Mouse (Mus musculus): ENCODE results near the gene Gramd1b. TPM values are rescaled to one million over a fixed set of nuclear protein-coding genes. Genes with fewer than 3 reads are reported as not detected.

Gramd1b gene
- 100 to 1,000 TPM; 108 to 117 TPM for total RNA-seq (2021)

DNA sequence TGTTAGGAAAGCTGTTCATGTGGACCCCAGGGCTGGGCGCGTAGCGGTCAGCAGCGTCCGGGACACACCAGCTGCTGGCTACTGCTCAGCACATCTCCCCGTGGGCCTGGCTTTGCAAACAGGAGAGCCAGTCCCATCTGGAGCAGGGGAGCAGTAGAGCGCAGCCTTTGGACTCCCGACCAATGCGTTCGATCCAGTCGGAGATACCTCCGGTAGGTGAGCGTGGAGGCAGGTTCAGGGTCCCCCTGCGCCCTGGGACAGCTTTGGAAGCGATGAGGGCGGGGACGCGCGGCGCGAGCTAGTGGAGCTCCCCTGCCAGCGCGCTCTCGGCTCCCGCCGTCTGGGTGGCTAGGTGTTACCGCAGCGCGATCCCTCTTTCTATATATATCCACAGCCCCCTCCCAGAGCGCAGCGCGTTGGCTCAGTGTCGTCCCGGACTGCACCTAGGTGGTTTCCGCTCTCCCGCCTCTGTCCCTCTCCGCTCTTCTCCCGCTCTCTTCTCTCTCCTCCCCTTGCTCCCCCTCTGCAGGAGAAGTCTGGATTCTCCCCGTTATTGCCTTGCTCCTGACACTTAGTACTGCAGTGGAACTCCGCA lies at the start of gene Gramd1b:
Gramd1b (minus strand) TSS at position 357 of the 595 bp plus-strand sequence.
- DNase-seq = peak; percentile 63
- intact Hi-C loops (cut with DNase I) = no loop called here

DNA sequence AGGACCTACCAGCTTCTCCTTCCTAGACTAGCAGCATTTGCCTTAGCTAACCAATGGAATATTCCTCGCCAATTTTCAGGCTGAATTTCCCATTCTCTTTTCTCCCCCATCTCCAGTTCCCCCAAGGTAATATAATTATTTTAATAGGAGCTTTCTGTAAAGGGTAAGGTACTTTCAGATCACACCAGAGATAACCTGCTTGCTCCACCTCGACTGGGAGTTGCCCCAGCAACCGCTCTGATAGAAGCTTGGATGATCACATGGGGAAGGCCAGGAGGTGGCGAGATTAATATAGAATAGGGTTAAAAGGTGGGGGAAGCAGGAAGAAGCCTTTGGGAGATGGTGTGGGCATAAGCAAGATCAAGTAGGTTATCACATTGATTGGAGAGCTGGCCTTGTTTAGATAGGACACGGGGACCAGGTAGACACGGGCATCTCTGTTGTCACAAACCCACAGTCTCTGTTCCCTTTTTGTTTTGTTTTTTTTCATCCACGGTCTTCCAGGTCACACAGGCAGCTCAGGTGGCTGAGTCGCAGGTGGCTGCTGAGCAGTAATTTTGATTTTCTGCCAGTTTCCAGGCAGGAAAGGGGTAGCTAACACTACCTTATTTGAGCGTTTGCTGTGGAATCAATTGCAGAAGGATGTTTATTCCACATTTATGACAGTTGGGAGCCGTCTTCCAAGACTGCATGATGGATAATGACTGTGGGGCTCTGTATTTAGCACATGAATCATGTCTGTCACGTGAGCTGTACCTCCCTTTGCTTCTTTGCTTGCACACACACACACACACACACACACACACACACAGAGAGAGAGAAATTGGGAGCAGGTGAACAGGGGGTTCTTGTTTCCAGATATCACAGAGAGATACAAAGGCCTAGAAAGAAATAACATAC lies 47.8 kb upstream of the Gramd1b start:
- no peak for DNase-seq

DNA sequence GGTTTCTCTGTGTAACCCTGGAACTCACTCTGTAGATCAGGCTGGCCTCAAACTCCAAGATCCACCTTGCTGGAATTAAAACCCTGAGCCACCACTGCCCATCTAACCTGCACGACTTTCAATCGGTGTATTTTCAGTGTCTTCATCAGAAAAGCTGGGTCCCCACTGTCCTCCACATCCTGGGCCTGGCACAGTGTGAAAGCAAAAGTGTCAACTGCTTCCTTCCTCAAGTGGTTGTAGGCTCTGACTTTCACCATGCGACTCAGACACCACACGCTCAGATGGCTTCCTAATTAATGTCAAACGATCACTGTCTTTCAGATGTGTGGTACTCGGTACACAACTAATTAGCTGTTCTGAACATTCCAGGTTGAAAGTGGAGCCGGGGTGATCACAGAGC lies 45.9 kb upstream of the Gramd1b start:
- intact Hi-C loops (cut with DNase I) = no loop called here
- DNase-seq = no peak

More for the DNA sequence above, 47.8 kb upstream of the Gramd1b start:
- intact Hi-C loops (cut with DNase I) = no loop called here

DNA sequence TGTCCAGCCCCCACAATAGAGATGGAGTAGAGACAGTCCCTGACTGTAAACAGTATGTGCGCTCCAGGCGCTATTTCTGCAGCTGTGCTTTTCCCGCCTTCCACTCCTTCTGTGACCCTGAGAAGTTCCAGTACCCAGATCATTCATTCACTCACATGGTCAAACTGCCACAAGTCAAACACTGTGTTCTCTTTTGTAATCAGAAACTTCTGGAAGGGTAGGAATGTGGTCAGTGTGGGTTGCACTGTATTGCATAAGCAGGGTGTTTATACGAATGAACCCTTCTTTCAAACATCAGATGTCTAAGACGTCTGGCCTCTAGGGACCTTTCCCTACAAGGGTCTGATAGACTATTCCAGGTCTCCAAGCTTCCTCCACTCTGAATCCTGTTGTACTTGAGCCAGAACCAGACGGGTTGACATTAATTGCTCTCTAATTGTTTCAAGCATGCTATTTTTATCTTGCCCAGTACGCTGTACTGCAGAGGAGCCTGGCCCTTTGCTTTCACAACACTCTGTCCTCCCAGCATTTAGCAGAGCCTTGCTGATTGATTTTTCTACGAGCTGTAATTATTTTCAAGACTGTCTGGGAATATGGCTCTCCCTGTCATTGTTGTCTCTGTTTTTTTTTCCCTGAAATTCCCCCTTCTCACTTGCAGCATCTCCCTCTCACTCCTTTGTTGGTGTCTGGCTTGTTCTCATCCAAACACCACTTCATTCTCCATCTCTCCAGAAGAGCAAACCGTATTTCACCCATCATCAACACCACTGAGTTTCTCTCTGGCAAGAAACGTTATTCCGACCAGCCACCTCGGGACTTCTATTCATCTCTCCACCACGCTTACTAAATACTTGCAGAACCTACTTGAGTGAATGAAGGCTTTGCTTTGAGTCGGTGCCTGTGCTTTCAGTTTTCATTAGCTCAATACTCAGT lies 44.1 kb upstream of the Gramd1b start:
- intact Hi-C loops (cut with DNase I) = no loop called here
- no peak for DNase-seq

DNA sequence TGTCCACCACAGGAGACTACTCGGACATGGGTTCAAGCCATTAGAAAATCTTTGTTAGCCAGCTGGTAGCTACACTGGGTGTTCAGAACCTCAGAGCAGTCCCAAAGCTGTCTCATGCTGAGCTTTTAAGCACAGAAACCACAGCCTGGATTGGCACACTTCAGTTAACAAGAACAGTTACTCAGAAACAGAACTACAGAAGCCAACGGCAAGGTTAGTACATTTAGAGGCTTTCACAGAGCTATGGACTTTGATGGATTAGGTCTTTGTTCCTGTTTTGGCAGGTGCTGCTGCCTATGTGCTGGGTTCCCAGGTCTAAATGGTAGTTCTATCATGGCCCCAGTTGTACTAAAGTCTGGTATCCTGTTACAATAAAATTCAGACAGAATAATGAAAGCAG lies 40.1 kb upstream of the Gramd1b start:
- no peak for DNase-seq
- intact Hi-C loops (cut with DNase I) = no loop called here

DNA sequence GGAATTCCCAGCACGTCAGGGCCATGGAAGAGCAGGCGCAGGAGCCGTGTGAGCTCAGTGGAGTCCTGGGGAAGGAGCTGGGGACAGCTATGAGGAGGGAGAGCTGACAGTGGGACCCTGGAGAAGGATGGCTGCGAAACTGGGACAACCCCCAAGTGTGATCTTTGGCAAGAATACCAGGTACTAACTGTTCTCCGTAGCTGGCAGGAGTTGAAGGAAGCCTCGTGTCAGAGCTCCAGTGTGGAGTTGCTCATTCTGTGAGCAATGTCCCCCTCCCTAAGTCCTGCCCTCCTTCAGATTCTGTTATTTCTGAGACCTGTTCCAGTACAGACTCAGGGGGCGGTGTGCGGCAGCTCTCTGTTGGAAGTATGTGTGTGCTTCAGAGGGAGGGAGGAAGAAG lies 36.9 kb upstream of the Gramd1b start:
- peak; percentile 3 for DNase-seq
- intact Hi-C loops (cut with DNase I) = no loop called here

DNA sequence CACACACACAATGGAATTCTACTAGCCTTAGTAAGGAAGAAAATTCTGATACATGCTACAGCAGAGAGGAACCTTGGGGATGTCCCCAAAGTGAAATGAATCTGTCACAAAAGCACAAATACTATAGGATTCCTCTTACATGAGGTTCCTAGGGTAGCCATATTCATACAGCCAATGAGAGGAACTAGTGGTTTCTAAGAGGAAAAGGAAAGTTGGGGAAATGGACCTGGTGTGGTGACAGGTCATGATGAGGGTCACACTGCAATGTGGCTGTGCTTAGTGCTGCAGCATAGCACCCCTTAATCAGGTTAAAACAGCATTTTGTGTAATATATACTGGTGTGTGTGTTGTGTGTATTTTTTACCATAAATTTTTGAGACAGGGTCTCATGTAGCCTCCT lies 32.6 kb upstream of the Gramd1b start:
- DNase-seq = no peak
- intact Hi-C loops (cut with DNase I) = no loop called here

DNA sequence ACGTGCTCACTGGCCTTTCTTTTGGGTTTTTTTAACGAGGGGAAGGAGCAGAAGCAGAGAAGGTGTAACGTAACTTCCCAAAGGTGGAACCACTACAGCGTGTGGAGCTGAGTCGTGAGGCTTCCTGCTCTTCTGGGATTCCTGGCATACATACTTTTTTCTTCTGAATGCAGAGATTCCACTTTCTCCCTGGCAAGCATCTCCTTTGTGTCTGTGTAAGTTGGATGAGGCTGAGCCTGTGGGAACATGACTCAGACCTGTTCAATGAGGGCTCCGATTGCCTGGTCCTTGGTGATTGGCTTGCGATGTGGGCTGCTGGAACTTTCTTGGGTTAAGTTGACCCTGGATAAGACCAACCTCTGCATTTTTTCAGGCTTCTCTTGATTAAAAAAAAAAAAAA lies 28.5 kb upstream of the Gramd1b start:
- intact Hi-C loops (cut with DNase I) = no loop called here

DNA sequence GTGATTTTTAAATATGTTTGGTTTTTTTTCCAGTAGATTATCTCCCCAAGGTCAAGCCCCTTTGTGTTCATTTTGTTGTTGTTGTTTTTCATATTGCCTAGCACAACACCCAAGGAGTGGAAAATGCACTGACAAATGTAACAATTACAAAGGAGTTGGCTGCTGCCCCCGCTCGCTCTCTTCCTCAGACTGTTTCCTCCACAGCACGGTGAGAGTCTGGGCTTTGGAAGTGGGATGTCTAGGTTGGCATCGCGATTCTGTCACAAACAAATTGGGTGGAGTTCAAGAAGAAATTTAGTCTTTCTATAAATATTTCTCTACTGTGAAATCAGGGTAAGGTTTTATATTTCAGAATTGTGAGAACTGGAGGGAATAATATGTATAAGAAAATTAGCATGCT lies 26.6 kb upstream of the Gramd1b start:
- intact Hi-C loops (cut with DNase I) = no loop called here
- DNase-seq = no peak

More for the DNA sequence above, 28.5 kb upstream of the Gramd1b start:
- no peak for DNase-seq

DNA sequence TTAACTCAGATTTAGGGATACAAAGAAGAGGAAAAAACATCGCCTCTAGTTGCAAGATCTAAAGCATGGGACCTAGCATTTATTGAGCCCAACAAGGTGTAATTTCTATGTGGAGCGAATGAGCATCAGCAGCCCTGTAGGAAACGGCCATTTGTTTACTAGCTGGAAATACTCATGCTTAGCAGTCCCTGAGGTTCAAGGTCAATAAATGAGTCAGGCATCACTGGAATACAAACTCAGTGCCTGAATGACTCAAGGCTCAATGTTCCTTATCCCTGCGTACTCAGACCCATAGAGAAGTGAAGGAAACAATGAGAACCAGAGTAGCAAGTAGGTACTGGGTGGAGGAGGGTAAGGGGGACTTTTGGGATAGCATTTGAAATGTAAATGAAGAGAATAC lies 25.2 kb upstream of the Gramd1b start:
- no peak for DNase-seq
- intact Hi-C loops (cut with DNase I) = no loop called here

DNA sequence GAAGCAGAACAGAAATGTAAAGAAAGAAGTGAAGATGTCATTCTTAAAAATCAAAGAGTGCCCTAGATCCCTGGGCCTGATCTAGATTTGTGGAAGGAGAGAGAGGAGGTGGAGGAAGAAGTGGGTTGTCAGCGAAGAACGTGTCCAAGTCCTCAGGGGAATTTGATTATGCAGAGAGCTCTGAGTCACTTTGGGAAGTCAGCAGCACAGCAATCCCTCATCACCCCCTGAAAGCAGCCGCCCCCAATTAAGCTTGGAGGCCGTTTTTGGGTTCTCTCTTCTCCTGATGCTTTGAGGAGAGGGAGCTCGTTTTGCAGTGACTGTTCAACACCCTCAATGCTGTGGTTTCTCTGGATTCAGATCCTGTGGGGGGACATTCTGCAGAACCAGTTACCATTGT lies 24.1 kb upstream of the Gramd1b start:
- no peak for DNase-seq
- intact Hi-C loops (cut with DNase I) = no loop called here

DNA sequence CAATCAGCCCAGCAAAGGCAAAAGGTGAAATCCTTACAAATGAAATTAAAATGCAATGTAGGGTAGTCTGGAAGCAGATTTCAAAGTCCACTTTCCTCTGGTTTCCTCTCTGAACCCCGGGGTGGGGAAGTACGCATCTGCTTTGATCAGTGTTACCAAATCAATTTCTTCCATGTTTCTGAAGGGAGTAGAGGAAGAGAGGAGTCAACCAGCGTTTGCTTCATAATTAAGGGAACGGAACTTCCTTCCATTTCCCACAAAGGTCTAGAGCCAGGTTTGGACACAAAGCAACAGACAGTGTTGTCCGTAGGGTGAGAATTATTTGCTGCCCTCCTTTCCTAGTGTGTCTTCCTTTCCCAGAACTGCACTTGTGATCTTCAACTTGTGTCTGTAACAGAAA lies 16.7 kb upstream of the Gramd1b start:
- no peak for DNase-seq
- intact Hi-C loops (cut with DNase I) = no loop called here

DNA sequence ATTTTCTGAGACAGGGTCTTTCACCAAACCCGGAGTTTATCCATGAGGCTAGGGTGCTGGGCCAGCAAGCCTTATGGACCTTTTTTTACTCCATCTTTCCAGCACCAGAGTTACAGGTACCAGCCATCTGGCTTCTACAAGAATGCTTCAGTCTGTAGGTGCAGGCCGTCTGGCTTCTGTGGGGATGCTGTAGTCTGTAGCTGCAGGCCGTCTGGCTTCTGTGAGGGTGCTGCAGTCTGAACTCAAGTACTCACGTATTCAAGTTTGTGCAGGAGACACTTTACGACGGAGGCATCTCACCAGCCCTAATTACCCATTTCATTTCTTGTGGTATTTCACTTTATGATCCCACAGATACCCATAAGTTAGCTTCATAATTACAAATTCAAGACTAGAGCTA lies 14.0 kb upstream of the Gramd1b start:
- no peak for DNase-seq
- intact Hi-C loops (cut with DNase I) = no loop called here

DNA sequence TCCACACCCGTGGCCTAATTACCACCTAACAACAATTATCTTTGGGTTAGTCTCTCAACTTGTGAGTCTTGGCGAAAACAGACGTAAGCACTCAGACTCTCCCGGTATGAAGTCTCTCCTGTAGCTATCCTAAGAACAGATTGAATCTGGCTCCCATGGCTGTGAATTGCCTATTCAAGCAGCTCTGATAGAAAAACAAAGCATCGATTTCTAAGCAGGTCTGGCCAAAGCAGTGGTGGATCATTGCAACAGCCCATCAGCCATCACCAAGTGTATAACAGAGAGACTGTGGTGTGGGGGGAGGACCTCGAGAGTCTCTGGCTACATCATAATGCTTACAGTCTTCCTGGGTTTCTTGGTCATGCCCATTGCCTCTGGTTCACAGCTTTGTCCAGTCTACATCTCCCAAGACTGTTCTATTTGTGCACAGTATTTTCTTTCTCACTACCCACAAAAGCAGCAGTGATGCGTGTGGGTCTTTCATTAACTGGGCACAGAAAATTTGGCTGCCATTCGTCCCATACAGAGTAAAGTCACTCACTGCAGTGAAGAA lies 8.5 kb upstream of the Gramd1b start:
- DNase-seq = peak; percentile 24
- intact Hi-C loops (cut with DNase I) = no loop called here

DNA sequence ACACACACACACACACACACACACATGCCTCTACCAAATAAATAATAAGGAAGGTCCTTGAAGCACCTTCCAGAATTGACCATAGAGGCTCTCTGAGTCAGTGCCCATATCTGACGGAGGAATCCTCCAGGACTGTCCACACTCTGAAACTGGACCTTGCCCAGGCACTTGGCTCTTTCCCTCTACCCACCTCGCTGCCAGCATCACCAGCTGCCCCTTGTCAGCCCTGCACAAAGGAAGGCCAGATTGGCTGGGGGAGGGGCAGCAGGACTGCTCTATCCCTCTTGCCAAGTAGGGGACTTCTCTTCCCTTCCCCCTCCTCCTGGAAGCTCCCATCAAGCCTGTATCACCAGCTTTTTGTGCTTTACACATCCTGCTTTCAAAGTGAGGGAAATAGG lies 6.5 kb upstream of the Gramd1b start:
- peak; percentile 99 for DNase-seq
- intact Hi-C loops (cut with DNase I) = no loop called here

DNA sequence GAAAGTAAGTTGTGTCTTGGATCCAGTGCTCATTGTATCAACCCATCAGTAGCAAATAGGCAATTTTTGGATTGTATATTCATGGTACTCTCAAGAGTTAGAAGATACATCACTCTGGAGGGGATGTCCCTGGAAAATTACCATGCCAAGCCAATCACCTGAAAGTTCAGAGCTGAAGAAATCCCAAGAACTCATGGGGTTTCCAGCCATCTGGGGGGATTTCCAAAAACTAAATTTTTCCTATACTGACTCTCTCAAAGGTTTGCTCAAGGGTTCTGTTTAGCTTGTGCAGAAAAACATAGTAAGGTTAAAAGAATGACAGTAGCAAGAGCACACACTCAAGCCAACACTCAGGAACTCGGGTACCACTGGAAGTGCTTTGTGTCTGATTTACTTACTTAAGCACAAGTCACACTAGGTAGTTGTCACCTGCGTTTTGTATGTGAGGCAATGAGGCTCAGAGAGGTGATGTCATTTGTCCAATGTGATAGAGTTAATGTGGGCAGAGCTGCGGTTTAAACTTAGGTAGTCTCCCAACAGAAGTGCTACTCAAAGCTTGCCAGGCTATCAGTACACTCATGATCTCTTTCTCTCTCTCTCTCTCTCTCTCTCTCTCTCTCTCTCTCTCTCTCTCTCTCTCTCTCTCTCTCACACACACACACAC lies 6.0 kb upstream of the Gramd1b start:
- DNase-seq = no peak
- intact Hi-C loops (cut with DNase I) = no loop called here

DNA sequence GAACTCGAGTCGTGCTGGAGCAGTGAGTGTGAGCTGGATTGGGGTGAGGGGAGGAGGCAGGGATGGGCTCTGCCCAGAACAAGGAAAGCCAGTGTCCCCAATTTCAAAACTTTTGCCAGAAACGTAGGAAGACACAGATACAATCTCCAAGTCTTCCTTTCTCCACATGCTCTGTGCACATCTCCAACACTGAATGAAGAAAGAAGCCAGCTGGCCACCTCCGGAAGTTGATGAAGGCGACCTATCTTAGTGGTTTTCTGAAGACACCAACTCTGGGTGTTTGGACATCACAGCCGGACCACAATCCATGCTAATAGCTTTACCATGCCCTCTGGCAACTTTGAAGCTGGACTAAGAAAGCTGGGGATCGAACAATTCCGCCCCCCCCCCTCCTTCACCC lies 647 bp downstream of the Gramd1b start:
- DNase-seq = no peak
- intact Hi-C loops (cut with DNase I) = no loop called here

DNA sequence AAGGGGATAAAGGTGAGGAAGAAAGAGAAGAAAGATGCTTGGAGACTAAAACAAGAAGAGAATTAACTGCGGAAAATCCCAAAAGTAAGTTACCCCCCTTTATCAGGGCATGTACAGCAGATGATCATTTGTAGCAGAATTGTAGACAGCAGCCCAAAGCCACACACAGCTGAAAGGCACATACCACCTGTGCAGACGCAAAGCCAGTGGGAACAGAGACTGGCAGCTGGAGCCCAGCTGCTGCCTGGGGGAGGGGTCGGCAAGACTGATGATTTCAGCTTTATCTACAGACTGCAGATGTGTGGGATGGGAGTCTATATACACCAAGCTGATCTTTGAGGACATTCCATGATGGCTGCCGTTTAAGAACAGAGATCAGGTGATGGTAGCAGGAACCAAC lies 2.5 kb downstream of the Gramd1b start:
- intact Hi-C loops (cut with DNase I) = no loop called here
- no peak for DNase-seq

DNA sequence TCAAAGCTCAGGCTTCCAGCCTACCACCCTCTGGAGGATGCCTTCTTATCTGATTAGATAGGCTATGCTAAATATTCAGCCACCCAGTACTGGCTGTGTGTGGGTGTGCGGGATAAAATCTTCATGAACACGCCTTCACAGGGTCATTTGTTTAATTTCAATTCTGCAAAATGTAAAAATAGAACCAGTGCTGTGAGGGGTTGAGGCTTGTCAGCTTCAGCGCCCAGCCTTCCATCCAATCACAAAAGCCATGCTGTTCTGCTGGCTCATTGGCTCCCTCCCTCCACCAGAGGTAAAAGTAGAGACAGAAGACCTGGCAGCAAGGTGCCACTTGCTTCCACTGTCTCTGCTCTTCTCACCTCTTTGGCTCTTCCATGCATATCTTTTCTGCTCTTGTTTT lies 4.3 kb downstream of the Gramd1b start:
- intact Hi-C loops (cut with DNase I) = no loop called here
- no peak for DNase-seq

DNA sequence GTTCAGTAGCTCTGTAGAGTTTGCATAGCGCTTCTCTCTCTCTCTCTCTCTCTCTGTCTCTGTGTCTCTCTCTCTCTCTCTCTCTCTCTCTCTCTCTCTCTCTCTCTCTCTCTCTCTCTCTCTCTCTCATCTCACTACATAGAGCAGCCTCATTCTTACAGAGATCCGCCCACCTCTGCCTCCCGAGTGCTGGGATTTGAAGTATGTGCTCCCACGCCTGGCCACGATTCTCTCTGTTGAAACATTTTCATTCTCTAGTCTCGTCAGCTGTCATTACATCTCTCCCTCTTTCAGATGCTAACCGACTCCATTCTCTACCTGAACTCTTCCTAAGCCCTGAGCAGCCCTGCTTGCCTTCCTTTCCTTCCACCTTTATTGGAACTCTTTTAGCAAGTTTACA lies 9.0 kb downstream of the Gramd1b start:
- no peak for DNase-seq
- intact Hi-C loops (cut with DNase I) = no loop called here

DNA sequence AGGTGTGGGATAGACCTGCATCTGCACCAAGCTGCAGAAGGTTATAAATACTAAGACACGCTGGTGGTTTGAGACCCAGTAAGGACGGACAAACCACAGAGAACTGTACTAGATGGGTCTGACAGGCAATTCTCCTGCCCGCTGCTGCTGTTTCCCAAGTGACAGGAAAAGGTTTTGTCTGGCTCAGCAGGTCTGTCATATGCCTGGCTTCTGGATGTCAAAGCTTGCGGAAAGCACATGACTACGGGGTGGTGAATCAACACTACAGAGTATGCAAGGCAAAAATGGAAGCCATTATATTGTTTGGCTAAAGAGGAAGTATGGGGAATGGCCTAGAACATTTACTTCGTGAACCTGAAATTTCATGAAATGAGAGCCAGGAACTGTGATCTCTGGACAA lies 10.1 kb downstream of the Gramd1b start:
- intact Hi-C loops (cut with DNase I) = no loop called here
- DNase-seq = no peak

All from left cerebral cortex, postnatal 4 days (tissue).